Mouse (Mus musculus) CH12.LX (cell line): ENCODE results near the gene Rps3a1. TPM values are rescaled to one million over a fixed set of nuclear protein-coding genes. Genes with fewer than 3 reads are reported as not detected.

Experiments used
- DNase-seq: peaks from one replicate; pipeline ENCODE4 v3.0.0-alpha.2; 2013; ENCODE audit errors: extremely low read depth
- H3K27ac ChIP-seq: 2 replicates; pipeline ENCODE4 v1.5.1; 2012; ENCODE audit warnings: low read depth, mild to moderate bottlenecking, control low read depth, moderate library complexity; ENCODE audit not compliant: insufficient read depth
- H3K27me3 ChIP-seq: replicated peaks from 2 replicates; pipeline ENCODE3; 2012; ENCODE audit warnings: inconsistent platforms
- H3K36me3 ChIP-seq, 2 experiments: replicated peaks in 1 of 2; 2 replicates each; pipeline versions ENCODE3 to v1.6.1; 2012; ENCODE audit warnings: inconsistent platforms in 1 of 2, low read length in 1 of 2, mild to moderate bottlenecking in 1 of 2, mixed read lengths in 1 of 2, moderate library complexity in 1 of 2; ENCODE audit not compliant: control insufficient read depth in 1 of 2, insufficient read depth in 1 of 2
- H3K4me1 ChIP-seq, 2 experiments: 2 replicates each; pipeline ENCODE4 v1.6.1; 2012; ENCODE audit warnings: inconsistent platforms in 1 of 2, moderate library complexity in 1 of 2; ENCODE audit not compliant: insufficient read depth in 2 of 2, control insufficient read depth in 1 of 2
- H3K4me2 ChIP-seq: 2 replicates; pipeline ENCODE4 v1.6.1; 2012; ENCODE audit warnings: low read depth, mild to moderate bottlenecking, control low read depth; ENCODE audit not compliant: poor library complexity, insufficient read depth, severe bottlenecking
- H3K4me3 ChIP-seq, 3 experiments: fragments of 150-350 bp in 1 of 3; sonication (generic) in 1 of 3; replicated peaks in 1 of 3; 2 replicates each; pipeline versions ENCODE3 to v1.5.1; 2011 to 2012; ENCODE audit warnings: low read depth in 2 of 3, low read length in 2 of 3, mild to moderate bottlenecking in 2 of 3, moderate library complexity in 2 of 3, control low read depth in 1 of 3, improper control_type of control experiment in 1 of 3, inconsistent platforms in 1 of 3, mixed read lengths in 1 of 3; ENCODE audit not compliant: poor library complexity in 1 of 3
- H3K79me2 ChIP-seq: replicated peaks from 2 replicates; pipeline ENCODE4 v1.6.1; 2012; ENCODE audit warnings: mild to moderate bottlenecking, moderate library complexity; ENCODE audit not compliant: control insufficient read depth, poor library complexity, insufficient read depth, severe bottlenecking; ENCODE audit errors: extremely low read depth
- H3K9ac ChIP-seq: 2 replicates; pipeline ENCODE4 v1.6.1; 2012; ENCODE audit warnings: low read depth, mild to moderate bottlenecking, control low read depth, moderate library complexity; ENCODE audit not compliant: insufficient read depth
- H3K9me3 ChIP-seq: replicated peaks from 2 replicates; pipeline ENCODE3; 2012; ENCODE audit warnings: low read length, inconsistent platforms, mixed read lengths
- USF1 ChIP-seq: IDR thresholded peaks from 2 replicates; pipeline ENCODE4 v1.6.1; 2014; ENCODE audit warnings: low read depth, mild to moderate bottlenecking, inconsistent platforms, low read length, improper control_type of control experiment
- dilution Hi-C: fragments of 300-500 bp; cut with MboI; formaldehyde crosslinking; loops from 2 replicates; pipeline ENCODE4 v1.14.3; 2020; ENCODE audit warnings: low sequenced_read_pairs; ENCODE audit not compliant: extremely low pct_unique_long_range_greater_than_20kb, extremely low pct_ligation_motif_present
- in situ Hi-C: fragments of 300-500 bp; cut with MboI; formaldehyde crosslinking; loops from 3 replicates; pipeline ENCODE4 v1.14.3; 2019; ENCODE audit warnings: low sequenced_read_pairs, low pct_ligation_motif_present, low pct_unique_long_range_greater_than_20kb, mixed read lengths
- polyA plus RNA-seq: library from polyadenylated mRNA; unstranded; fragments of >175 nt; gene quantifications from 2 replicates; pipeline ENCODE4 v1.2.1, GENCODE M21; 2012; ENCODE audit warnings: low read depth; ENCODE audit not compliant: insufficient read length
- total RNA-seq, 2 experiments: library from RNA; depleted of rRNA; stranded (reverse); fragments of 300-350 nt in 1 of 2; fragments of >200 nt in 1 of 2; gene quantifications; 2 replicates each; pipeline ENCODE4 v1.2.3; 2012 to 2014

Gene Rps3a1
- total and polyA plus RNA-seq, 3 experiments = 2,244 to 5,270 (median 3,430) TPM

- Histone ChIP-seq H3K9ac (no peak overlapping the region), H3K4me2 (no peak overlapping the region), H3K9me3 (no peaks in the 10 kb centered on the region), H3K4me1 (no peaks in the 10 kb centered on the region), H3K36me3 (no peaks in the 10 kb centered on the region), H3K4me3 (no peak overlapping the region), H3K79me2 (no peaks in the 10 kb centered on the region), H3K27me3 (no peaks in the 10 kb centered on the region), H3K27ac (no peak overlapping the region)
- no peak for TF ChIP-seq USF1
- in situ Hi-C loops (no loop called here), dilution Hi-C loops (no loop called here)
- DNase-seq = no peak
Observed at GRCm38 (mm10) chr3:86093213-86093845, 49.2 kb downstream of the Rps3a1 start.

Other genes starting within 250 kb of the Rps3a1 start
- gene Sh3d19, start 171.6 kb downstream of the Rps3a1 start, total RNA-seq (2012; rRNA removed) = 0.63 and 0.76 TPM in 2 replicates
- 0.16 TPM in 2 replicates for gene Sh3d19, start 171.6 kb downstream of the Rps3a1 start, total RNA-seq (2014; rRNA removed)
- 0.33 and 0.42 TPM in 2 replicates for gene Sh3d19, start 171.6 kb downstream of the Rps3a1 start, polyA plus RNA-seq
- not detected in 2 replicates for gene Prss48, start 140.2 kb downstream of the Rps3a1 start, total RNA-seq (2012; rRNA removed)
- gene Prss48, start 140.2 kb downstream of the Rps3a1 start, total RNA-seq (2014; rRNA removed) = not detected in 2 replicates
- not detected in 2 replicates for gene Prss48, start 140.2 kb downstream of the Rps3a1 start, polyA plus RNA-seq
- gene Lrba, start 82.0 kb upstream of the Rps3a1 start, total RNA-seq (2012; rRNA removed) = 22.1 and 22.6 TPM in 2 replicates
- 11.3 and 12.3 TPM in 2 replicates for gene Lrba, start 82.0 kb upstream of the Rps3a1 start, total RNA-seq (2014; rRNA removed)
- 10.8 and 13.8 TPM in 2 replicates for gene Lrba, start 82.0 kb upstream of the Rps3a1 start, polyA plus RNA-seq